ENCODE assay signal across 20 mouse cellular contexts in the genomic region with DNA sequence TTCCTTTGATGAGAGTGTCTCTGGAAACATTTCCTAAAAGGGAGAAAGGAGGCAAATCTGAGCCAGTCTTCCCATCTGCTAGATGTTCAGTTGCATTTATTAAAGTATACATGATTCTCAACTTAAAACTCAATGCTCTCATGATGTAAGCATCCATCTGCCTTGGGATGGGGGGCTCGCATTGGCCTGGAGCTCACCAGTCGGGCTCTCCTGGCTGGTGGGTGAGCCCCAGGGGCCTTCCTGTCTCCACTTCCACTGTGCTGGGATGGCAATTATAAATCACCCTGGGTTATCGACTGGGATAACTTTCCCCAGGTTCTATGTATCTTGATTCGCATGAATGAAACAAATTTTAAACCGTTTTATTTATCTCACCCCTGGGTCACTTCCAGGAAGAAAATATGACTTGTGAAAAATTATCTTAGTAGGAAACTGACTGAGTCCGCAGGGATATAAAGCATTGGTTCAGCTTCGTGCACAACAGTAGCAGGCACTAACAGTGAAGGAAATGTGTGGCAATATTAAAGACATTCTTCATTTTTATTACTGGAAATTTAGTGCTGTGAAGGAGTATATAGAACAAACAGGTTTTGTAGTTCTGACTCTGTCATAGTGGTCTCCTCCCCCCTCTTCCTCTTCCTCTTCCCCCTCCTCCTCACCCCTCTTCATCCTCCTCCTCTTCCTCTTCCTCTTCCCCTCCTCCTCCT. TPM values are rescaled to one million over a fixed set of nuclear protein-coding genes. Genes with fewer than 3 reads are reported as not detected.
DNase-seq lines count a peak whose midpoint lies in the region; ATAC-seq and TF ChIP-seq lines count a peak whose summit lies in the region.
"Had no signal": no experiment of that assay in that cellular context is flagged by ENCODE, and none has a peak within 500 bp of the region (broad histone marks: within the 10 kb centered on the region; RNA-seq: fewer than 3 reads in every experiment).

No protein-coding gene starts in this region.

- 56% methylated on average over 7 of the region's 7 CpGs for WGBS in heart, postnatal 0 days
- 78% methylated on average over 7 of the region's 7 CpGs for WGBS in heart, embryonic 11.5 days (ENCODE audit: insufficient replicate concordance)
- 35% methylated on average over 7 of the region's 7 CpGs for WGBS in kidney, embryonic 16.5 days
- WGBS in neural tube, embryonic 14.5 days = 55% methylated on average over 7 of the region's 7 CpGs
- 82% methylated on average over 7 of the region's 7 CpGs for WGBS in midbrain, embryonic 11.5 days

- H3K4me2 ChIP-seq in heart, postnatal 0 days (ENCODE audit: low read depth, low read length) = no peak overlapping the region
- H3K4me2 ChIP-seq in heart, embryonic 11.5 days = no peak overlapping the region
- H3K4me2 ChIP-seq in kidney, embryonic 16.5 days (replicated peaks; ENCODE audit: low read depth, low read length) = no peak overlapping the region
- no peak overlapping the region for H3K4me2 ChIP-seq in neural tube, embryonic 14.5 days (ENCODE audit: low read depth, low read length)
- H3K4me2 ChIP-seq in midbrain, embryonic 11.5 days = no peak overlapping the region
- H3K4me2 ChIP-seq: forebrain, embryonic 12.5 days had no signal

- no peak for DNase-seq in frontal cortex, postnatal 36 days (ENCODE audit: low spot score in 2 of 2)
- no peak for DNase-seq in heart, postnatal 0 days (ENCODE audit: low spot score)
- no peak for DNase-seq in kidney, postnatal 14 days
- no peak for DNase-seq in midbrain, embryonic 11.5 days (ENCODE audit: low spot score, missing footprints)
- DNase-seq: adrenal gland, postnatal 10 days; cerebellum, adult 9-11 months; kidney, adult 9 months; layer of hippocampus, postnatal 36 days; thymus, postnatal 25 days had no signal

- H3K4me3 ChIP-seq in heart, postnatal 0 days (ENCODE audit: low read depth, low read length) = no peak overlapping the region
- no peak overlapping the region for H3K4me3 ChIP-seq in heart, embryonic 11.5 days (ENCODE audit: low read depth, low read length)
- no peak overlapping the region for H3K4me3 ChIP-seq in kidney, embryonic 16.5 days (ENCODE audit: low read length)
- H3K4me3 ChIP-seq in neural tube, embryonic 14.5 days (ENCODE audit: low read depth, low read length) = no peak overlapping the region
- no peak overlapping the region for H3K4me3 ChIP-seq in midbrain, embryonic 11.5 days (ENCODE audit: low read depth, low read length)
- H3K4me3 ChIP-seq: forebrain, embryonic 12.5 days; layer of hippocampus, adult 2 months; midbrain, embryonic 10.5 days had no signal

- no peaks in the 10 kb centered on the region for H3K27me3 ChIP-seq in heart, postnatal 0 days (ENCODE audit: control insufficient read depth, insufficient read depth, low read length)
- H3K27me3 ChIP-seq in heart, embryonic 11.5 days (ENCODE audit: control insufficient read depth, insufficient read depth, low read length) = no peaks in the 10 kb centered on the region
- H3K27me3 ChIP-seq in kidney, embryonic 16.5 days (ENCODE audit: insufficient read depth, low read length) = no peaks in the 10 kb centered on the region
- no peaks in the 10 kb centered on the region for H3K27me3 ChIP-seq in neural tube, embryonic 14.5 days (ENCODE audit: control insufficient read depth, insufficient read depth, low read length)
- H3K27me3 ChIP-seq in midbrain, embryonic 11.5 days (ENCODE audit: control insufficient read depth, insufficient read depth, low read length) = no peaks in the 10 kb centered on the region
- H3K27me3 ChIP-seq: forebrain, embryonic 12.5 days had no signal

- no peak overlapping the region for H3K9ac ChIP-seq in heart, postnatal 0 days (replicated peaks; ENCODE audit: low read depth, low read length)
- no peak overlapping the region for H3K9ac ChIP-seq in heart, embryonic 11.5 days (ENCODE audit: low read depth, low read length)
- H3K9ac ChIP-seq in kidney, embryonic 16.5 days (replicated peaks; ENCODE audit: low read length) = no peak overlapping the region
- no peak overlapping the region for H3K9ac ChIP-seq in neural tube, embryonic 14.5 days (replicated peaks; ENCODE audit: low read depth, low read length)
- H3K9ac ChIP-seq in midbrain, embryonic 11.5 days (ENCODE audit: low read length) = no peak overlapping the region
- H3K9ac ChIP-seq: forebrain, embryonic 12.5 days; liver, embryonic 14.5 days had no signal

- TF ChIP-seq CTCF in heart, postnatal 0 days (IDR thresholded peaks at IDR 0.05; ENCODE audit: low read depth) = no peak

- peaks cover 9% of the 10 kb centered on the region for H3K4me1 ChIP-seq in heart, postnatal 0 days (ENCODE audit: control insufficient read depth, insufficient read depth)
- H3K4me1 ChIP-seq in heart, embryonic 11.5 days (ENCODE audit: control insufficient read depth, insufficient read depth, low read length) = peaks cover 2% of the 10 kb centered on the region; the same call in 1 of the 2 replicates
- H3K4me1 ChIP-seq in kidney, embryonic 16.5 days (ENCODE audit: insufficient read depth, low read length) = peaks cover 10% of the 10 kb centered on the region
- no peaks in the 10 kb centered on the region for H3K4me1 ChIP-seq in neural tube, embryonic 14.5 days (ENCODE audit: control insufficient read depth, insufficient read depth, low read length)
- H3K4me1 ChIP-seq in midbrain, embryonic 11.5 days (ENCODE audit: control insufficient read depth, insufficient read depth, low read length) = no peaks in the 10 kb centered on the region
- H3K4me1 ChIP-seq: forebrain, embryonic 12.5 days; midbrain, embryonic 10.5 days had no signal

- peaks cover 56% of the 10 kb centered on the region for H3K36me3 ChIP-seq in heart, postnatal 0 days (replicated peaks; ENCODE audit: control insufficient read depth, insufficient read depth, low read length)
- peaks cover 7% of the 10 kb centered on the region for H3K36me3 ChIP-seq in heart, embryonic 11.5 days (ENCODE audit: control insufficient read depth, insufficient read depth, low read length)
- no peaks in the 10 kb centered on the region for H3K36me3 ChIP-seq in kidney, embryonic 16.5 days (ENCODE audit: insufficient read depth, low read length)
- no peaks in the 10 kb centered on the region for H3K36me3 ChIP-seq in neural tube, embryonic 14.5 days (ENCODE audit: control insufficient read depth, insufficient read depth, low read length)
- H3K36me3 ChIP-seq in midbrain, embryonic 11.5 days (ENCODE audit: control insufficient read depth, insufficient read depth, low read length) = no peaks in the 10 kb centered on the region
- H3K36me3 ChIP-seq: forebrain, embryonic 12.5 days; G1E; midbrain, embryonic 10.5 days had no signal

- TF ChIP-seq EP300 in heart, postnatal 0 days (IDR thresholded peaks at IDR 0.05; ENCODE audit: low read depth) = no peak

- peak; percentile 81 for ATAC-seq in frontal cortex, adult (ENCODE audit: low TSS enrichment)
- ATAC-seq in heart, postnatal 0 days (ENCODE audit: insufficient read depth, low read depth) = no peak
- no peak for ATAC-seq in heart, embryonic 11.5 days (replicated peaks; ENCODE audit: insufficient number of reproducible peaks, low FRiP score, low TSS enrichment)
- ATAC-seq in kidney, embryonic 16.5 days (ENCODE audit: low FRiP score, low TSS enrichment) = 0 out of 2 replicates have a peak, but pooled peaks have one; percentile 27
- ATAC-seq in neural tube, embryonic 14.5 days (ENCODE audit: low read depth) = peak; percentile 85
- no peak for ATAC-seq in midbrain, embryonic 11.5 days (ENCODE audit: low FRiP score)
- ATAC-seq: activated CD4-positive, CD25-positive, alpha-beta regulatory T cell, adult 4 months had no signal

- H3K27ac ChIP-seq in heart, postnatal 0 days (ENCODE audit: low read depth) = peak overlapping the region; percentile 30
- H3K27ac ChIP-seq in heart, embryonic 11.5 days (ENCODE audit: low read depth, low read length) = no peak overlapping the region
- H3K27ac ChIP-seq in kidney, embryonic 16.5 days (ENCODE audit: low read length) = no peak overlapping the region
- H3K27ac ChIP-seq in neural tube, embryonic 14.5 days (ENCODE audit: low read depth, low read length) = no peak overlapping the region
- no peak overlapping the region for H3K27ac ChIP-seq in midbrain, embryonic 11.5 days (ENCODE audit: low read depth, low read length)
- H3K27ac ChIP-seq: forebrain, embryonic 12.5 days; layer of hippocampus, adult 2 months; liver, embryonic 14.5 days; macrophage; midbrain, embryonic 10.5 days had no signal

- H3K9me3 ChIP-seq in heart, postnatal 0 days (replicated peaks; ENCODE audit: control insufficient read depth, low read length) = no peaks in the 10 kb centered on the region
- H3K9me3 ChIP-seq in heart, embryonic 11.5 days (replicated peaks; ENCODE audit: control insufficient read depth, low read length) = no peaks in the 10 kb centered on the region
- H3K9me3 ChIP-seq in kidney, embryonic 16.5 days (ENCODE audit: low read length) = no peaks in the 10 kb centered on the region
- no peaks in the 10 kb centered on the region for H3K9me3 ChIP-seq in neural tube, embryonic 14.5 days (ENCODE audit: control insufficient read depth, low read length)
- no peaks in the 10 kb centered on the region for H3K9me3 ChIP-seq in midbrain, embryonic 11.5 days (ENCODE audit: control insufficient read depth, low read length)
- H3K9me3 ChIP-seq: forebrain, embryonic 12.5 days; G1E; midbrain, embryonic 10.5 days had no signal

RNA-seq across cellular contexts. Expression of gene Abcc9, which starts 19.0 kb away (rescaled TPM):
- 104 and 108 TPM in 2 replicates for total RNA-seq in heart, postnatal 0 days (2014; rRNA removed; ENCODE audit: low replicate concordance)
- polyA plus RNA-seq in heart, postnatal 0 days (2015; fragmentation: Nextera tagmentation; extraction: Ambion mirVana) = 18.8 and 21.0 TPM in 2 replicates
- 21.1 and 21.6 TPM in 2 replicates for polyA plus RNA-seq in heart, embryonic 11.5 days (2014; fragmentation: Nextera tagmentation; extraction: Ambion mirVana)
- polyA plus RNA-seq in kidney, embryonic 16.5 days (2015; fragmentation: Nextera tagmentation; extraction: Ambion mirVana) = 6.3 and 7.3 TPM in 2 replicates
- polyA plus RNA-seq in neural tube, embryonic 14.5 days (2014; fragmentation: Nextera tagmentation; extraction: Ambion mirVana) = 4.6 and 5.5 TPM in 2 replicates
- 2.4 and 2.8 TPM in 2 replicates for polyA plus RNA-seq in midbrain, embryonic 11.5 days (2014; fragmentation: Nextera tagmentation; extraction: Ambion mirVana)
- polyA plus RNA-seq: activated CD4-positive, CD25-positive, alpha-beta regulatory T cell, adult 4 months; G1E; macrophage had no signal

Comparison
In these comparisons a context has a peak if more than half of its experiments do, and no peak if none do; other contexts are left out.
1. ATAC-seq: peak in frontal cortex, adult (single experiment), kidney, embryonic 16.5 days (single experiment) and neural tube, embryonic 14.5 days (single experiment); none in heart, postnatal 0 days (single experiment), heart, embryonic 11.5 days (single experiment) and midbrain, embryonic 11.5 days (single experiment).